Comparison of ENCODE assay signal across 8 mouse cellular contexts in genomic region chr15:12739277-12740247, GRCm38 (mm10). TPM values are rescaled to one million over a fixed set of nuclear protein-coding genes. Genes with fewer than 3 reads are reported as not detected.
DNase-seq lines count a peak whose midpoint lies in the region; ATAC-seq lines count a peak whose summit lies in the region.

TSS of gene Pdzd2 (minus strand) at chr15:12739924.

- DNase-seq in adrenal gland, postnatal 14 days = peak; percentile 94
- peak; percentile 98 for DNase-seq in embryonic facial prominence, embryonic 10.5 days (ENCODE audit: low spot score)
- DNase-seq in gastrocnemius, postnatal 4 days (ENCODE audit: low spot score in 2 of 2) = peak; percentile 86 to 95
- peak; percentile 98 for DNase-seq in intestine, embryonic 14.5 days (ENCODE audit: low spot score)
- DNase-seq in left cerebral cortex, adult 9 months (ENCODE audit: low spot score in 2 of 2) = peak; percentile 95 to 98
- peak; percentile 95 to 96 for DNase-seq in right cerebral cortex, postnatal 36 days (ENCODE audit: low spot score in 2 of 2)
- peak; percentile 77 to 90 for DNase-seq in urinary bladder, postnatal 36 days (ENCODE audit: low spot score in 2 of 2)

- ATAC-seq in intestine, embryonic 14.5 days (replicated peaks; ENCODE audit: low FRiP score, low TSS enrichment, low read depth) = peak; percentile 98

- peaks cover 27% of the 10 kb centered on the region for H3K4me1 ChIP-seq in embryonic facial prominence, embryonic 10.5 days
- H3K4me1 ChIP-seq in intestine, embryonic 14.5 days (replicated peaks; ENCODE audit: control insufficient read depth, insufficient read depth, low read length) = no peaks in the 10 kb centered on the region; the same call in 1 of the 2 replicates
- H3K4me1 ChIP-seq in megakaryocyte, embryonic 14.5 days = peaks cover 35% of the 10 kb centered on the region

- peak within 1 kb of the TSS; percentile 37 for H3K9ac ChIP-seq in intestine, embryonic 14.5 days (ENCODE audit: low read length)

- no peaks in the 10 kb centered on the region for H3K36me3 ChIP-seq in embryonic facial prominence, embryonic 10.5 days (replicated peaks)
- H3K36me3 ChIP-seq in intestine, embryonic 14.5 days (ENCODE audit: control insufficient read depth, insufficient read depth, low read length) = no peaks in the 10 kb centered on the region
- H3K36me3 ChIP-seq in megakaryocyte, embryonic 14.5 days (replicated peaks; ENCODE audit: low read length) = peaks cover 4% of the 10 kb centered on the region

- peak within 1 kb of the TSS; percentile 70 for H3K27ac ChIP-seq in embryonic facial prominence, embryonic 10.5 days (replicated peaks)
- no peak within 1 kb of the TSS for H3K27ac ChIP-seq in intestine, embryonic 14.5 days (ENCODE audit: low read depth)

- H3K4me3 ChIP-seq in embryonic facial prominence, embryonic 10.5 days = peak within 1 kb of the TSS; percentile 70
- peak within 1 kb of the TSS; percentile 53 for H3K4me3 ChIP-seq in intestine, embryonic 14.5 days (ENCODE audit: low read depth, low read length)
- H3K4me3 ChIP-seq in megakaryocyte, embryonic 14.5 days (replicated peaks) = peak within 1 kb of the TSS; percentile 92

- H3K4me2 ChIP-seq in intestine, embryonic 14.5 days (ENCODE audit: low read length) = peak within 1 kb of the TSS; percentile 89

- peaks cover 47% of the 10 kb centered on the region for H3K27me3 ChIP-seq in embryonic facial prominence, embryonic 10.5 days (replicated peaks; ENCODE audit: low read depth, poor library complexity, severe bottlenecking)
- H3K27me3 ChIP-seq in intestine, embryonic 14.5 days (replicated peaks; ENCODE audit: control insufficient read depth, insufficient read depth, low read length) = peaks cover 28% of the 10 kb centered on the region
- H3K27me3 ChIP-seq in megakaryocyte, embryonic 14.5 days (replicated peaks) = peaks cover 59% of the 10 kb centered on the region

- WGBS in embryonic facial prominence, embryonic 10.5 days = under 1% methylated on average over 83 of the region's 83 CpGs
- 1% methylated on average over 81 of the region's 83 CpGs for WGBS in intestine, embryonic 14.5 days

- no peaks in the 10 kb centered on the region for H3K9me3 ChIP-seq in embryonic facial prominence, embryonic 10.5 days
- no peaks in the 10 kb centered on the region for H3K9me3 ChIP-seq in intestine, embryonic 14.5 days (ENCODE audit: control insufficient read depth, low read length)
- peaks cover 11% of the 10 kb centered on the region for H3K9me3 ChIP-seq in megakaryocyte, embryonic 14.5 days

RNA-seq across cellular contexts. Expression of gene Pdzd2, which starts in this region (rescaled TPM):
- total RNA-seq in adrenal gland, postnatal 14 days (2021) = 29.1 and 33.9 TPM in 2 replicates
- polyA plus RNA-seq in embryonic facial prominence, embryonic 10.5 days (2016; fragmentation: Nextera tagmentation; extraction: Ambion mirVana) = 2.6 and 3.6 TPM in 2 replicates
- total RNA-seq in gastrocnemius, postnatal 4 days (2021) = 10 to 100 TPM; 50.8 to 58.0 TPM
- polyA plus RNA-seq in intestine, embryonic 14.5 days (2014; fragmentation: Nextera tagmentation; extraction: Ambion mirVana) = 16.2 and 17.9 TPM in 2 replicates
- 1.0 and 1.1 TPM in 2 replicates for polyA plus RNA-seq in megakaryocyte, embryonic 14.5 days (2012; ENCODE audit: insufficient read depth, low replicate concordance)
